Mouse (Mus musculus) gastrocnemius, adult 8-10 months (tissue): ENCODE results near the gene Actb. TPM values are rescaled to one million over a fixed set of nuclear protein-coding genes. Genes with fewer than 3 reads are reported as not detected.
"Not testable (repeated sequence)": the region's sequence is repeated elsewhere in the genome, so short reads cannot be mapped to it uniquely, and the experiment has no call there.

Experiments
- DNase-seq, 2 experiments: peaks; one replicate each; pipeline ENCODE4 v3.0.0; 2022; ENCODE audit warnings: low spot score in 2 of 2
- total RNA-seq, 4 experiments: library from RNA; stranded (reverse); gene quantifications; 2 replicates each; pipeline ENCODE4 v1.2.4; 2022

Actb gene
- total RNA-seq, 4 experiments from 2014 or later, result 301 to 406 (median 351) TPM

- no peak for DNase-seq
Observed at GRCm38 (mm10) chr5:142902506-142903314, 3.8 kb downstream of the Actb start.

GRCm38 (mm10) chr5:142901846-142902505 lies 4.6 kb downstream of the Actb start:
- DNase-seq, result no peak

- DNase-seq, result peak in 1 of 2 experiments; percentile 63
Observed at GRCm38 (mm10) chr5:142901355-142901802, 5.2 kb downstream of the Actb start.

GRCm38 (mm10) chr5:142900651-142901050 lies 5.9 kb downstream of the Actb start:
- DNase-seq, result no peak

- no peak for DNase-seq
Observed at GRCm38 (mm10) chr5:142899932-142900533, 6.5 kb downstream of the Actb start.

- no peak for DNase-seq
Observed at GRCm38 (mm10) chr5:142899057-142899601, 7.4 kb downstream of the Actb start.

- no peak for DNase-seq
Observed at GRCm38 (mm10) chr5:142898316-142898715, 8.2 kb downstream of the Actb start.

GRCm38 (mm10) chr5:142897568-142898248 lies 8.8 kb downstream of the Actb start:
- DNase-seq, result no peak

GRCm38 (mm10) chr5:142896713-142897112 lies 9.8 kb downstream of the Actb start:
- no peak for DNase-seq

- no peak for DNase-seq
Observed at GRCm38 (mm10) chr5:142896192-142896591, 10.4 kb downstream of the Actb start.

GRCm38 (mm10) chr5:142894918-142895613 lies 11.5 kb downstream of the Actb start, which contains the start of gene Fbxl18:
TSS of gene Fbxl18 (minus strand) at chr5:142895421.
- DNase-seq, result peak; percentile 89

GRCm38 (mm10) chr5:142891396-142891795 lies 15.2 kb downstream of the Actb start:
- no peak for DNase-seq

GRCm38 (mm10) chr5:142887533-142887932 lies 19.0 kb downstream of the Actb start:
- DNase-seq, result not testable (repeated sequence)

GRCm38 (mm10) chr5:142886761-142887160 lies 19.8 kb downstream of the Actb start:
- no peak for DNase-seq

GRCm38 (mm10) chr5:142886181-142886580 lies 20.4 kb downstream of the Actb start:
- DNase-seq, result no peak

- DNase-seq, result no peak
Observed at GRCm38 (mm10) chr5:142882471-142882870, 24.1 kb downstream of the Actb start.

GRCm38 (mm10) chr5:142881936-142882335 lies 24.6 kb downstream of the Actb start:
- no peak for DNase-seq

GRCm38 (mm10) chr5:142880806-142881516 lies 25.6 kb downstream of the Actb start:
- DNase-seq, result no peak

- DNase-seq, result no peak
Observed at GRCm38 (mm10) chr5:142880246-142880645, 26.3 kb downstream of the Actb start.
